Mouse (Mus musculus) brain, embryonic 14.5 days (tissue): ENCODE results near the gene Togaram2.

Experiments
- CTCF ChIP-seq: fragments of 200-500 bp; IDR thresholded peaks from 2 replicates; pipeline ENCODE4 v1.5.1; 2012; ENCODE audit warnings: inconsistent platforms, mild to moderate bottlenecking, moderate library complexity, borderline replicate concordance; ENCODE audit not compliant: insufficient read depth, insufficient read length; ENCODE audit errors: extremely low read depth
- POLR2A ChIP-seq: fragments of 200-500 bp; IDR thresholded peaks from 2 replicates; pipeline ENCODE4 v1.6.1; 2012; ENCODE audit warnings: mild to moderate bottlenecking, inconsistent platforms, borderline replicate concordance; ENCODE audit not compliant: poor library complexity, insufficient read depth, insufficient read length, severe bottlenecking; ENCODE audit errors: extremely low read depth

- TF ChIP-seq CTCF (no peak), POLR2A (no peak)
These were observed 69.9 kb downstream of the Togaram2 start for GRCm38 (mm10) chr17:71742935-71743334.
